Mouse (Mus musculus) CD4-positive, CD25-positive, alpha-beta regulatory T cell, adult 4 months (primary cell): Measurements from ENCODE around the gene Morn1. TPM values are rescaled to one million over a fixed set of nuclear protein-coding genes. Genes with fewer than 3 reads are reported as not detected.
A peak's percentile ranks its signal among the peaks of the same experiment; 100 is the strongest.

ENCODE experiments used
- ATAC-seq: one replicate; pipeline ENCODE4 v1.8.0; 2017
- polyA plus RNA-seq, 2 experiments: library from polyadenylated mRNA; unstranded; fragments of 100-300 nt; shearing (Covaris generic); gene quantifications; one replicate each; pipeline ENCODE4 v1.2.1; 2017

The Morn1 gene
- polyA plus RNA-seq, 2 experiments from 2014 or later, result 1.9 to 4.5 TPM

GRCm38 (mm10) chr4:155120038-155120437, 33.7 kb downstream of the Morn1 start:
- no peak for ATAC-seq

DNA sequence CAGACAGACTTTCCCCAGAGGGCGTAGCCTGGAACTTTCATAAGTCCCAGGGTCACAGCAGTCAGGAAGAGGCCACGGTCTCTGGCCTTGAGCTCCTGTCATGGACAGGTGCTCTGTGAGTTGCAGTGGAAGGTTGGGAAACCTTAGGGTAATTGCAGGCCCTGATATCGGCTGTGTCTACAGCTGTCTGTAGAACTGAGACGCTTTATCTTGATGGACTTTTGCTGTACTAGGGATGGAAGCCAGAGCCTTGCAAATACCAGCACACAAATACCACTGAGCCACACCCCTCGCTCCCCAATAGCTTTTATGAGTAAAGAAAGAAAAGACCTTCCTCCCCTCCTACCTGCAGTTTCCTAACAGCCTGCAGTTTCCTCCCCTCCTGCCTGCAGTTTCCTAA, 34.2 kb downstream of the Morn1 start:
- no peak for ATAC-seq

- no peak for ATAC-seq
Observed at GRCm38 (mm10) chr4:155121222-155121621, 34.8 kb downstream of the Morn1 start.

GRCm38 (mm10) chr4:155121915-155122443, 35.6 kb downstream of the Morn1 start:
- no peak for ATAC-seq

- ATAC-seq, result no peak
Observed at GRCm38 (mm10) chr4:155122444-155123040, 36.2 kb downstream of the Morn1 start.

- ATAC-seq, result no peak
Observed at GRCm38 (mm10) chr4:155123868-155124534, 37.6 kb downstream of the Morn1 start.

- no peak for ATAC-seq
Observed at GRCm38 (mm10) chr4:155125310-155125709, 38.9 kb downstream of the Morn1 start.

DNA sequence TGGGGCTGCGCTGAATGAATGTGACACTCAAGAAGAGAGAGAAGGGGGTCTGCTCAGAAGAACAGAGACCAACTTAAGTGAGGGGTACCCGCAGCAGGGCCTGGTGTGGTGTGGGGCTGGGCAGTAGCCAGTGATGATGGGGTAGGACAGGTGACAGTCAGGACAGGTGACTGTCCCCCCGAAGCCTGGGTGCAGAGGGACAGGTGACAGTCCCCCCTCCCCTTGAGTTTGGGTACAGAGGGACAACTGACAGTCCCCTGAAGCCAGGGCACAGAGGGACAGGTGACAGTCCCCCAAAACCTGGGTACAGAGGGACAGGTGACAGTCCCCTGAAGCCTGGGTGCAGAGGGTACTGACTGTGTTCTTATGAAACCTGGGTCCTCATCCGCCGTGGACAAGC, 39.8 kb downstream of the Morn1 start:
- ATAC-seq, result no peak

GRCm38 (mm10) chr4:155126602-155127372, 40.4 kb downstream of the Morn1 start:
- ATAC-seq, result peak; percentile 76

GRCm38 (mm10) chr4:155128411-155128810, 42.0 kb downstream of the Morn1 start:
- no peak for ATAC-seq

DNA sequence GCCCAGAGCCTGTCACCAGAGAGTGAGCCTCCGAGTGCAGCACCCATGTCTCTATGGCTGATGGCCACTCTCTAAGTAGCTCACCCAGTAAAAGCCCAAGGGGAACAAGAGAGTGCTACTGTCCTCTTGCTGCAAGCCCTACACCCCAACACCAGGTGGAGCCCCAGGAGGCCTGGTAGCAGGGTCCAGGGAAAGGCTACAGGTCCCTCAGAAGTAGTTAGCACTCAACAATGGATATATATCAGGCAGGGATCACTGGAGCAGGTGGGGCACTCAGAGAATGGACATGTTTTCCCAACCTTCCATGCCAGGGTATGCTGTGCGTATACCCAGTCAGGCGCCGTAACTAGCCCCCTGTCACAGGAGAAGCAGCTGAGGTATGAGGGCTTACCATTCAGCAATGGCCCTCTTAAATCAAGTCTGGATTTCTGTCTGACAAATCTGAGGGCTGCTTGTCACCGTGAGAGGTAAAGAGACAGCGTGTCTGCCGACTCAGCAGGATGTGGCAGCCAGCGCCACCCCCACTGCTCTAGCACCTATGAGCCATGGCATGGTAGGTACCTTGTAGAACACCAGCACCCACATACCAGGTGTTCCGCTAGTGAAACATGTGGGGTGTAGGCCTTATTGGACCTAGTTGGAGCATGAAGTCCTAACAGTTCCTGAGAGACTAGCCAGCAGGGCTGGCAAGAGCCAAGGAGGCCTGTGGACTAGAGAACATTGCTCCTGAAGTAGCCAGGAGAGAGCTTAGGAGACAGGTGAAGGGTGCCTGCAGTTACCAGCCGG, 42.9 kb downstream of the Morn1 start:
- peak; percentile 83 for ATAC-seq

DNA sequence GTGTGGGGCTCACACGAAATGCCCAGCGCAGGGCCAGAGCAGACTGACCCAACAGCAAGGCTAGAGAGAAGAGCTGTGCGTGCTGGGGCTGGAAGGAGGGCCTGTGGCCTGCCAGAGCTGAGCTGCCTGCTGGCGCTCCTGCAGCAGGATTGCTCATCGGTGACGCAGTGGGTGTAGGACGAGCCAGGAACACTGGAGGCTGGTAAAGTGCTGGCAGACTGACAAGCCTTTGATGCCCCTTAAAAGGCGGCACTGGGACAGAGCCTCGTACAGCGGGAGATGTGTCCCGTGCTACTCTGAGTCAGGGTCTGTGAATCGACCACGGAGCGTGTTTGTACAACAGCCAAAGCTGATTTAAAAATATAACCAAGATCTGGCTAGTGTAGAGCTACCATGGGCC, 43.6 kb downstream of the Morn1 start:
- ATAC-seq, result no peak

GRCm38 (mm10) chr4:155130616-155131015, 44.2 kb downstream of the Morn1 start:
- ATAC-seq, result no peak

GRCm38 (mm10) chr4:155133188-155133587, 46.8 kb downstream of the Morn1 start:
- no peak for ATAC-seq

DNA sequence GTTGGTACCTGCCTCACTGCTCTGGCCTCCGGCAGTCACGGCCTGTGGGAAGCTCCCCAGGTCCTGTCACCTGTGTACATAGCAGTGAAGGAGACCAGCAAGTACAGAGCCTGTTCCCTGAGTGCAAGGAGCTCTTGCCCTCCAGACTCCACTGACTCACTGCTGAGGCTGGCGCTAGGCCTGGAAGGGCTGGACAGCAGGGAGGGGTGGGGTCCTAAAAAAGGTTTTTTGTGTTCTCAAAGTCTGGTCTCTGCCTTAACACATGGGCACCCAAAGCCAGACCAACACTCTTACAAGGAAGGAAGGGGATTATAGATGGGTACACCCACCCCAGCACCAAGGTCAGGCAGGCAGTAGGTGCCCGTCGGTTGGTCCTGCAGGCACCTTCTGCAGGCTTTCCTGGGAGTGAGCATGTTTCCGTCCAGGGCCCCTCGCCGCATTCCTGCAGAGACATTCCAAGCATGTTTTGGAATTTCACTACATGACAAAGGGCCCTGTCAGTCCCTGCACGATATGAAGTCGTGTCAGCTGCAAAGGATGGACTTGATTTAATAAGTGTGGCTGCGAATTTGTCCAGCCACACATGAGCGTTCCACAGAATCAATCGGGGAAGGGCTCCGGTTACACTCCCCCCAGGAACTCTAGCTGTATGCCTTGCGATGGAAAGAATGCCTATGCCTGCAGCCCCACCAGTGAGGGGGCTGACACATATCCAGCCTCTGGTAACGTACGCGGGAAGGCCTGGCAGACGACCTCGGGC, 47.5 kb downstream of the Morn1 start:
- no peak for ATAC-seq

DNA sequence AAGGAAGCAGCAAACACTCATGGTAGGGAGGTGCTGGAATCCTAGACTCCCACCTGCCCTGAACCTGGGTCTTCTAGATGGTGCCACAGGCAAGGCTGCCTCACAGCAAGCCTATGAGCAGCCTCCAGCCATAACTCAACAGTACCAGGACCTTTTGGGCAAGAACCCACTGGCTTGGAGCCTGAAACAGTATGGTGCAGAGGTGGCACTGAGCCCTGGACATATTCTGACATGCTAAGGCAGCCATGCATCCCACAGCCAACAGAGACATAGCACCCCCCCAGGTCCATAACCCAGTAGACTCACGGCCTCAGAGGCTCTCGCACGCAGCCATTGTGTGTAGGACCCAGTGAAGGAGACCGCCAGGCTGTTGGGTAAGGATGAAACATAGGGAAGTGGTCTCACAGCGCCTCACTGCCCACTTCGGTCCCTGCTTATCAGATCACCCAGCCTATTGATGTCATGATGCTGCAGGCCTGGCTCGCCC, 48.4 kb downstream of the Morn1 start:
- ATAC-seq, result no peak

- no peak for ATAC-seq
Observed at GRCm38 (mm10) chr4:155135909-155136585, 49.7 kb downstream of the Morn1 start.

DNA sequence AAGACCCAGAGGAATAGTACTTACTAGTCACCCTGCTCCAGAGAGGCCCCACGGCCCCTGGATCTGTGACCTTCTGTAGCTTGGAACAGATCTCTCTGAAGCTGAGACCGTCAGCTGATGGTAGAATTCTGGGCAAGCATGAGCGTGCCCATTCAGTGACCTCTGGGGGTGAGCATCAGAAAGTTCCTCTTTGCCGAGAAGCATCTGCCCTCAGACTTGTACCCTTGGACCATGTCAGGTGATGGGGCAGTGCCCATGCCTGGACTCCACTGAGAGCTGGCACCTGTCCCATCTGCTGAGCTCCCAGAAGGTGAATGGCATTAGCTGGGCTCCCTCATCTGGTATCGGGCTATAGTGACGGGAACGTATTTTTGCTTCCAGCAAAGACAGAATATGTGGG, 51.5 kb downstream of the Morn1 start:
- no peak for ATAC-seq

GRCm38 (mm10) chr4:155138451-155138850, 52.1 kb downstream of the Morn1 start:
- ATAC-seq, result no peak

DNA sequence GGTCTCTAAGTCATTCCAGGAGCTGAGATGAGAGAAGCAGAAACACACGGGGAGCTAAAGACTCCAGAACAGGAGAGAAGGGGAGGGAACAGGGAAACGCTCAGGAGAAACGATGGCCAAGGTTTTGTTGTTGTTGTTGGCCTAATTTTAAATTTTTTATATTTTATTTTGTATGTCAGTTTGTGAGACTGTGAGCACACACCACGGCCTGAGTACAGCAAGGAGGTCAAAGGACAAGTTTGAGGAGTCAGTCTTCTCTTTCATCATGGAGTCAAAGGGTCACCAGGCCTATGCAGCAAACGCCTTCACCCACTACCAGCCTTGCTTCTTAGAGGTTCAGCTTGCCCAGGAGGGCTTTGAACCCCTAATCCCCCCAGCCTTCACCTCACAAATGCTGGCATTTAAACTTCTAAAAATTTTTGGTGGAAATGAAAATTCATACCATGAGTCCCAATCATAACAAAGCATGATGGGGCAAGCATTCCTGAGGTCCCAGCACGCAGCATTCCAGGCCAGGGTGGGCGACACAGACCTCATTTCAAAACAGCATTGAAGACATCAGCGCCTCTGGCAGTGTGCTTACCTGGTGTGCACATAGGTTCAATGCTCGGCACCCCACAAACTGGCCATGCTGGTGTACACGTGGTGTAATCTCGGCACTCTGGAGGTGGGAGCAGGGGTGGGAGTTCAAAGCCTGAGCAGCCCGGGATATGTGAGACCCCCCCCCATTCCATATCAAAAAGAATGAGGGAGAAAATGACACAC, 53.1 kb downstream of the Morn1 start:
- ATAC-seq, result no peak
